Mouse (Mus musculus) liver, embryonic 14.5 days (tissue): ENCODE data around the gene A4gnt.

Source experiments
- CTCF ChIP-seq: IDR thresholded peaks from 2 replicates; pipeline ENCODE4 v1.5.1; 2016; ENCODE audit warnings: antibody characterized with exemption, low read depth, control low read depth
- EP300 ChIP-seq: IDR thresholded peaks from 2 replicates; pipeline ENCODE4 v1.6.1; 2016; ENCODE audit warnings: antibody characterized with exemption, low read depth

DNA sequence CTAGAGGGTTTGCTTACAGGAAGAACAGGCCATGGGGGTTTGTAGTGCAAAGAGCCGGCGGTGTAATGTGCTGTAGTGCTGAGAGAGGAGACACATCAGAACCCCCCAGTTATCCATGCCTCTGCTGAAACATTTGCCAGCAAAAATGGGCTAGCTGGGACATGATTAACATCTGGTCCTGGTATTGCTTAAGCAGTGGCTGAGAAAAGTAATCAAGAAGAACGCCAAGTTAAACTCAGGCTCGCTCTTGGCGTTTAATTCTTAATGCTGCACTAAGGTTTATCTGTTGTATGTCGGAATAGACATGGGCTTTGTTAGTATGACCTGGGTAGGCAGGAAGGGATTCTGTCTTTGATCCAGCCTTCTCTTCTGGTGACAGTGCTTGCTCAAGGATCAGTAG is 33.8 kb downstream of the A4gnt start:
- TF ChIP-seq CTCF (no peak), EP300 (no peak)
